Mouse (Mus musculus): ENCODE measurements around the gene Timm22. TPM values are rescaled to one million over a fixed set of nuclear protein-coding genes. Genes with fewer than 3 reads are reported as not detected.

The Timm22 gene
- polyA plus RNA-seq, 1 experiment from 2014 or later: 129 TPM

- WGBS: 2% methylated on average over 26 of the region's 26 CpGs
- no peak for DNase-seq (ENCODE audit: low spot score)
- no peaks in the 10 kb centered on the region for H3K27me3 ChIP-seq (ENCODE audit: insufficient read depth, poor library complexity, severe bottlenecking)
- H3K9me3 ChIP-seq: no peaks in the 10 kb centered on the region
- H3K27ac ChIP-seq: peak overlapping the region; percentile 93
- peaks cover 24% of the 10 kb centered on the region for H3K4me1 ChIP-seq
- H3K36me3 ChIP-seq: no peaks in the 10 kb centered on the region
- H3K4me3 ChIP-seq: peak overlapping the region; percentile 83
Measured at GRCm38 (mm10) chr11:76397650-76398311, 9.0 kb upstream of the Timm22 start.

- peak overlapping the region; percentile 93 for H3K27ac ChIP-seq
- peak; percentile 80 for DNase-seq (ENCODE audit: low spot score)
- no peaks in the 10 kb centered on the region for H3K36me3 ChIP-seq
- no peaks in the 10 kb centered on the region for H3K9me3 ChIP-seq
- no peaks in the 10 kb centered on the region for H3K27me3 ChIP-seq (ENCODE audit: insufficient read depth, poor library complexity, severe bottlenecking)
- under 1% methylated on average over 33 of the region's 33 CpGs for whole genome bisulfite sequencing
- peak overlapping the region; percentile 83 for H3K4me3 ChIP-seq
- peaks cover 19% of the 10 kb centered on the region for H3K4me1 ChIP-seq
Measured at GRCm38 (mm10) chr11:76398312-76398797, 8.4 kb upstream of the Timm22 start.

- H3K4me1 ChIP-seq: peaks cover 19% of the 10 kb centered on the region
- H3K4me3 ChIP-seq: peak within 1 kb of the TSS; percentile 83
- DNase-seq (ENCODE audit: low spot score): peak; percentile 95
- WGBS: 1% methylated on average over 65 of the region's 70 CpGs
- H3K36me3 ChIP-seq: no peaks in the 10 kb centered on the region
- peak within 1 kb of the TSS; percentile 93 for H3K27ac ChIP-seq
- H3K9me3 ChIP-seq: no peaks in the 10 kb centered on the region
- H3K27me3 ChIP-seq (ENCODE audit: insufficient read depth, poor library complexity, severe bottlenecking): no peaks in the 10 kb centered on the region
Measured at GRCm38 (mm10) chr11:76398798-76399586, 7.8 kb upstream of the Timm22 start, which contains the start of gene Nxn. Gene Nxn, minus strand, starts transcription at chr11:76399140.

- 10% methylated on average over 11 of the region's 11 CpGs for WGBS
- Histone ChIP-seq H3K27me3 (ENCODE audit: insufficient read depth, poor library complexity, severe bottlenecking) (no peaks in the 10 kb centered on the region), H3K4me1 (peaks cover 19% of the 10 kb centered on the region), H3K36me3 (no peaks in the 10 kb centered on the region), H3K9me3 (no peaks in the 10 kb centered on the region), H3K4me3 (peak overlapping the region; percentile 83), H3K27ac (peak overlapping the region; percentile 93)
- no peak for DNase-seq (ENCODE audit: low spot score)
Measured at GRCm38 (mm10) chr11:76399587-76400330, 7.0 kb upstream of the Timm22 start.

- no peak for DNase-seq (ENCODE audit: low spot score)
- 78% methylated on average over 10 of the region's 10 CpGs for WGBS
- no peaks in the 10 kb centered on the region for H3K9me3 ChIP-seq
Measured at GRCm38 (mm10) chr11:76401398-76401797, 5.4 kb upstream of the Timm22 start.

GRCm38 (mm10) chr11:76405113-76405512, 1.6 kb upstream of the Timm22 start:
- no peak overlapping the region for H3K27ac ChIP-seq
- H3K27me3 ChIP-seq (ENCODE audit: insufficient read depth, poor library complexity, severe bottlenecking): no peaks in the 10 kb centered on the region
- peaks cover 5% of the 10 kb centered on the region for H3K4me1 ChIP-seq
- no peak for DNase-seq (ENCODE audit: low spot score)
- H3K36me3 ChIP-seq: peaks cover 10% of the 10 kb centered on the region; the same call in 1 of the 2 replicates
- H3K4me3 ChIP-seq: no peak overlapping the region
- no peaks in the 10 kb centered on the region for H3K9me3 ChIP-seq
- 55% methylated on average over 4 of the region's 4 CpGs for WGBS

More at GRCm38 (mm10) chr11:76401398-76401797, 5.4 kb upstream of the Timm22 start:
- Histone ChIP-seq H3K4me1 (peaks cover 14% of the 10 kb centered on the region), H3K27me3 (ENCODE audit: insufficient read depth, poor library complexity, severe bottlenecking) (no peaks in the 10 kb centered on the region), H3K4me3 (no peak overlapping the region), H3K36me3 (no peaks in the 10 kb centered on the region), H3K27ac (no peak overlapping the region)

- H3K27ac ChIP-seq: no peak overlapping the region
- DNase-seq (ENCODE audit: low spot score): no peak
- H3K9me3 ChIP-seq: no peaks in the 10 kb centered on the region
- H3K36me3 ChIP-seq: peaks cover 12% of the 10 kb centered on the region; the same call in 1 of the 2 replicates
- H3K4me1 ChIP-seq: peaks cover 5% of the 10 kb centered on the region
- no peaks in the 10 kb centered on the region for H3K27me3 ChIP-seq (ENCODE audit: insufficient read depth, poor library complexity, severe bottlenecking)
- 70% methylated on average over 5 of the region's 5 CpGs for WGBS
- H3K4me3 ChIP-seq: no peak overlapping the region
Measured at GRCm38 (mm10) chr11:76405626-76406264, 1.0 kb upstream of the Timm22 start.

DNA sequence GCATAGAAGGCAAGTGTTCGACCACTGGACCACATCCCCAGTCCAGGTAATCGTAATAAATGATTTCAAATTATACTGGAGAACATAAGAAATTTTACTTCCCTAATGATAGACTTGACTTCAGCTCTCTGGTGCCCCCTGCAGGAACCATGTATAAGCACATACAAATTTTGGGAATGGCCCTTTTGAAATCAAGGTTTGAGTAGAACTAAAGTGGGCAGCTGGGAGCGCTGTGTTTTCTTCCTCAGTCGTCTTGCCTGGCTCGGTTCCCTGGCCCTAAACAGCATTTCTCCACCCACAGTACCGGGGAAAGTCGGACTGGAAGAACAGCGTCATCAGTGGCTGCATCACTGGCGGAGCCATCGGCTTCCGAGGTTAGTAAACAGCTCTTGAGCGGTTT, 4.1 kb downstream of the Timm22 start:
- Histone ChIP-seq H3K4me3 (no peak overlapping the region), H3K27me3 (ENCODE audit: insufficient read depth, poor library complexity, severe bottlenecking) (no peaks in the 10 kb centered on the region), H3K9me3 (no peaks in the 10 kb centered on the region), H3K36me3 (peaks cover 58% of the 10 kb centered on the region), H3K4me1 (peaks cover 10% of the 10 kb centered on the region), H3K27ac (no peak overlapping the region)
- no peak for DNase-seq (ENCODE audit: low spot score)
- 72% methylated on average over 12 of the region's 12 CpGs for WGBS

DNA sequence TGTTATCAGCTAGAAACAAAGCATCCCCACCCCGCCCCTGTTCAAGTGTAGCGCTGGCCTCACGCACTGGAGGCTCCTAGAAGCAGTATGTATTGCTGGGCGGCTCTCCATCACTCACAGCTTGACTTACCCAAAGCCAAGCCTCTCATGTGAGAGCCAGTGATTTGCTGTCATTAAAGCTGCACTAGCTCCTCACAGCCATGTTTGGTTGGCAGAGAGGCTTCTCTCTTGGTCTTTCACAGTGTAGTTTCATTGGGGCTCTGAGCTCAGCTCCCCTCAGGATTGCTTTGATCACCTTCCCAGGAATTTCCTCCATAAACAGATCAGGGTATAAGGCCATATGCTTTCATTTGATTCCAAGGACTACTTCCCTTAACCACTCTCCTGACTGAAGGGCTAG, 6.5 kb downstream of the Timm22 start:
- Histone ChIP-seq H3K4me3 (no peak overlapping the region), H3K9me3 (no peaks in the 10 kb centered on the region), H3K27ac (no peak overlapping the region), H3K27me3 (ENCODE audit: insufficient read depth, poor library complexity, severe bottlenecking) (no peaks in the 10 kb centered on the region), H3K4me1 (peaks cover 5% of the 10 kb centered on the region), H3K36me3 (peaks cover 82% of the 10 kb centered on the region)
- DNase-seq (ENCODE audit: low spot score): no peak
- WGBS: 55% methylated on average over 4 of the region's 4 CpGs

DNA sequence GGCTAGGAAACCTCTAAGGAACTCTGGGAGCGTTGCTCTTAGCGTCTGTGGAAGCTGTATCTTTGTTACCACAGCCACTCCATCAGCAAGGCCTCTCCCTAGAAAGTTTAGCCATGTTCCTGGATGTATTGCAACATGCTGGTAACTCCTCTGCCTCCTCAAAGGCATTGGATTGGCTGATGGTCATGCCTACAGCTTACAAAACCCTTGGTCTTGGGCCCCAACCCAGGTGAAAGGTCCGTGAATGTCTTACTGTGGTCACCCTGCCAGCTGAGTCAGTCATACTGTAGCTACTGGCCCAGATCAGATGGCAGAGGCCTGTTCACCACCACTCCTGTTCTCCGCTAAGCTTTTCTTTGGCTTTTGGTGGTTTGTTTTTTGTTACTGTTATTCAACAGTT, 8.2 kb downstream of the Timm22 start:
- Histone ChIP-seq H3K4me1 (peaks cover 5% of the 10 kb centered on the region), H3K4me3 (no peak overlapping the region), H3K27me3 (ENCODE audit: insufficient read depth, poor library complexity, severe bottlenecking) (no peaks in the 10 kb centered on the region), H3K36me3 (peaks cover 90% of the 10 kb centered on the region), H3K27ac (no peak overlapping the region), H3K9me3 (no peaks in the 10 kb centered on the region)
- 93% methylated on average over 4 of the region's 4 CpGs for WGBS
- no peak for DNase-seq (ENCODE audit: low spot score)

GRCm38 (mm10) chr11:76415985-76416384, 9.2 kb downstream of the Timm22 start:
- DNase-seq (ENCODE audit: low spot score): no peak
- Histone ChIP-seq H3K9me3 (no peaks in the 10 kb centered on the region), H3K27me3 (ENCODE audit: insufficient read depth, poor library complexity, severe bottlenecking) (no peaks in the 10 kb centered on the region), H3K36me3 (peaks cover 95% of the 10 kb centered on the region), H3K27ac (no peak overlapping the region), H3K4me1 (peaks cover 7% of the 10 kb centered on the region), H3K4me3 (no peak overlapping the region)
- 63% methylated on average over 2 of the region's 2 CpGs for WGBS

- Histone ChIP-seq H3K4me1 (peaks cover 4% of the 10 kb centered on the region; the same call in 1 of the 2 replicates), H3K4me3 (no peak overlapping the region), H3K27ac (no peak overlapping the region), H3K9me3 (no peaks in the 10 kb centered on the region), H3K36me3 (peaks cover 98% of the 10 kb centered on the region), H3K27me3 (ENCODE audit: insufficient read depth, poor library complexity, severe bottlenecking) (no peaks in the 10 kb centered on the region)
- no peak for DNase-seq (ENCODE audit: low spot score)
- WGBS: 85% methylated on average over 8 of the region's 8 CpGs
Measured at GRCm38 (mm10) chr11:76418423-76418822, 11.7 kb downstream of the Timm22 start.

Measured in heart, embryonic 10.5 days (tissue).